Mouse (Mus musculus) adrenal gland, postnatal 14 days (tissue): ENCODE measurements around the gene Pth2. TPM values are rescaled to one million over a fixed set of nuclear protein-coding genes. Genes with fewer than 3 reads are reported as not detected.
"Not testable (repeated sequence)": the region's sequence is repeated elsewhere in the genome, so short reads cannot be mapped to it uniquely, and the experiment has no call there.

ENCODE experiments used
- DNase-seq: peaks from one replicate; pipeline ENCODE4 v3.0.0; 2021; ENCODE audit warnings: mixed read lengths
- total RNA-seq: library from RNA; stranded (reverse); gene quantifications from 2 replicates; pipeline ENCODE4 v1.2.3, GENCODE M21; 2021

The Pth2 gene
- total RNA-seq, 1 experiment from 2014 or later = not detected

DNA sequence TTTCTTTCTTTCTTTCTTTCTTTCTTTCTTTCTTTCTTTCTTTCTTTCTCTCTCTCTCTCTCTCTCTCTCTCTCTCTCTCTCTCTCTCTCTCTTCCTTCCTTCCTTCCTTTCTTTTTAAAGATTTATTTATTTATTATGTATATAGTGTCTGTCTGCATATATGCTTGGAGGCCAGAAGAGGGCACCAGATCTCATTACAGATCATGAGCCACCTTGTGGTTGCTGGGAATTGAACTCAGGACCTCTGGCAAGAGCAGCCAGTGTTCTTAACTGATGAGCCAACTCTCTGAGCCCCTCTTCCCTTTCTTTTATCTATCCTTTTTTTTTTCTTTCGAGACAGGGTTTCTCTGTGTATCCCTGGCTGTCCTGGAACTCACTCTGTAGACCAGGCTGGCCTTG lies 7.0 kb upstream of the Pth2 start:
- not testable (repeated sequence) for DNase-seq

DNA sequence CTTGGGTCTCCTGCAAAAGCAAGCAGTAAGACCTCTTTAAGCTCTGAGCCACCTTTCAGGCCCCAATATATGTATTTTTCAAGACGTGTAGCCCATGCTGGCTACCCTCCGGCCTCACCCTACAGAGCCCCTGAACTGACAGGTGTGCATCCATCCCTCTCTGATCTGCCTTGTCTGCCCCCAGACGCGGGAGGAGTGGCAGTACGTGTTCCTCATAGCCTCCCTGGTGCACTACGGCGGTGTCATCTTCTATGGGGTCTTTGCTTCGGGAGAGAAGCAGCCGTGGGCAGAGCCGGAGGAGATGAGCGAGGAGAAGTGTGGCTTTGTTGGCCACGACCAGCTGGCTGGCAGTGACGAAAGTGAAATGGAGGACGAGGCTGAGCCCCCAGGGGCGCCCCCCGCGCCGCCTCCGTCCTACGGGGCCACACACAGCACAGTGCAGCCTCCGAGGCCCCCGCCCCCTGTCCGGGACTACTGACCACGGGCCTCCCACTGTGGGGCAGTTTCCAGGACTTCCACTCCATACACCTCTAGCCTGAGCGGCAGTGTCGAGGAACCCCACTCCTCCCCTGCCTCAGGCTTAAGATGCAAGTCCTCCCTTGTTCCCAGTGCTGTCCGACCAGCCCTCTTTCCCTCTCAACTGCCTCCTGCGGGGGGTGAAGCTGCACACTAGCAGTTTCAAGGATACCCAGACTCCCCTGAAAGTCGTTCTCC lies 6.1 kb upstream of the Pth2 start:
- DNase-seq = no peak

DNA sequence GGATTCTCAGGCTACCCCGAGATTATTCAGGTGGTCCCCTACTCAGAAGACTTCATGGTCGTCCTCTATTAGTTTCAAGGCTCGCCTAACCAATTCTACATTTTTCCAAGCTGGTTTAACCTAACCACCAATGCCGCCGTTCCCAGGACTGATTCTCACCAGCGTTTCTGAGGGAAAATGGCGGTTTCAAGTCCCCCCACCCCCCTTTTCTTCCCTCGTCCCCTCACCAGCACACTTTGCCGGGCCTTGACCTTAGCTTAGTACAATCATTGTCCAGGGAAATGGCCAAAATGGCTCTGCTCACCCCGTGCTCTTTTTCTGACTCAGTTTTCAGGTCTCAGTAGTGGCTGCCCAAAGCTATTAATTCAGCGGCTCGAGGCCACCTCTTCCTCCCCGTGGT lies 5.4 kb upstream of the Pth2 start:
- DNase-seq = no peak

DNA sequence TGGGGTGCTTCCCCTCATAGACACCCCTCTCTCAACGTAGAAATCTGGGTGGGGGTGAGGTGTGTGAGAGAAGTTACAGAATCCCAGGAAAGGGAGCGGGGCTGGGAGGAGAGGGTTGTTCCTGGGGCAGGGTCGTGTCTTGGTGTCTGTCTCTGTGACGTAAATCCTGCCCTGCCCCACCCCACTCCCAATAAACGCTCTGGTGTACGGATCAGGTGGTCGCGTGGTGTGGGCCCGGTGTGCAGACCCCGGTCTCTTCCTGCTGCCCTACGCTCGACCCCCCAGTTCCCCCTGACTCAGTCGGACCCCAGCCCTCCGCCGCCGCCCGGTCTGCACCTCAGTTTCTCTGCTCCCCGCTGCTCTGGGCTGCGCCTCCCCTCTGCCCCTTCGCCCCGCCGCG lies 4.9 kb upstream of the Pth2 start:
- DNase-seq = no peak

DNA sequence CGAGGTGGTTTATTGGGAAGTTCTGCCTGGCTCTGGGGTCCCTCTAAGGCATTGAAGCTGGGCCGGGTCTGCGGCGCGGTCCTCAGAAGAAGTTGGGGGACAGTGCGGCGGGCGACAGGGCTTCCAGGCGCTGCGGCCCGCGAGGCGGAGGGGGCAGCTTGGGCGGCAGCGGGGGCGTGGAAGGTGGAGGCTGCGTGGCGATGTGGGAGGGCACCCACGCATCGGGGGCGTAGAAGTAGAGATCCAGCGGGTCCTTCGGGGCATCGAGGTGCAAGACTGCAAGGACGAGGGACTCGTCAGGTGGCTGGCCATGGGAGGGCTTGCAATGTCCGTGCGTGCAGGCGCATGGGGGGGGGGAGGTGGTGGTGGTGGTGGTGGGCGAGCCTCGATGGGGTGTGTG lies 4.4 kb upstream of the Pth2 start:
- DNase-seq = no peak

DNA sequence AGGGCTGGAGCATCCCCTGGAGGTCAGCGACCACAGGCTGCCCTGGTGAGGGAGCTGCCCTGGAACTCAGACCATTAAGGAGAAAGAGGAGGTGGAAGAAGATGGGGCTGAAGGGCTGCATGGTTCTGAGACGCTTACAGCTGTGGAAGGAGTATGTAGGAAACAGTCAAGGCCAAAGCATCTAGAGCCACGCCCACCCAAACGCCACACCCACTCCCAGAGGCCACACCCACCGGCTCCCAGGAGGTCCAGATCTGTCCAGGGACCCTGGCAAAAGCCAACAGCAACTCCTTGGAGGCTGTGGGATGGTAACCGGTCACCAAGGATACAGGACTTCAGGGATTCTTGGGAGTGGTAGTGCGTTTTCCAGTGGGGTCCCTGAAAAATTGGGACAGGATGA lies 2.2 kb upstream of the Pth2 start:
- DNase-seq = no peak

DNA sequence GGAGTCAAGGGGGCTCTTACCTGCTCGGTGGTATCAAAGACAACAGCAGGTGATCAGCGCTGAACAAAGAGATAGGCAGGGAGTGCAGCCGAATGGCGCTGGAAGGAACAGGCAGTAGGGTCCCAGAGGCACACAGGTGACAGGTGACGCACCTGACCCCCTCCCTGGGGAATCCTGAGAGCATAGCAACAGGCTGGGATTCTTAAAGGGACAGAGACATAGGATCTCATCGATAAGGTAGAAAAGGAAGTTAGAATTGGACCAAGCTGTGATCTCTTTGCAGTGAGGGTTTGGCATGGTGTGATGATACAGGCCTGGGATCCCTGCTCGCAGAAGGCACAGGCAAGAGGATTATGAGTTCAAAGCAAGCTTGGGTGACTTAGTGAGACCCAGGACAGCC lies 1.3 kb upstream of the Pth2 start, which contains the start of gene Gfy:
Gene Gfy (minus strand): TSS at position 101 of the 400 bp plus-strand sequence.
- no peak for DNase-seq

DNA sequence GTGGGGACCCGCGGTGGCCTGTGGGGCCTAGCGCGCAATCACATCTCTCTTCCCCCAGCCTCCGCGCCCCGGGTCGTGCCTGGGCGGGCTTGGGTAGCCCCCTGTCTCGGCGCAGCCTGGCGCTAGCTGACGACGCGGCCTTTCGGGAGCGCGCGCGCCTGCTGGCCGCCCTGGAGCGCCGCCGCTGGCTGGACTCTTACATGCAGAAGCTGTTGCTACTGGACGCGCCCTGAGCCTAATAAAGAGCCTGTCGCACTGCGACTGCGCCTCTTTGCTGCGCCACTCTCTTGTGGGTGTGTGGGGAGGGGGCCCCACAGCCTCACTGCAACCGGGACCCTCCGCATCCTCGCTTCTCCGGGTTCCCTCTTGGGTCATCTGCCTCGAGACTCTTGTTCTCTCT lies 745 bp downstream of the Pth2 start:
- peak; percentile 60 for DNase-seq

DNA sequence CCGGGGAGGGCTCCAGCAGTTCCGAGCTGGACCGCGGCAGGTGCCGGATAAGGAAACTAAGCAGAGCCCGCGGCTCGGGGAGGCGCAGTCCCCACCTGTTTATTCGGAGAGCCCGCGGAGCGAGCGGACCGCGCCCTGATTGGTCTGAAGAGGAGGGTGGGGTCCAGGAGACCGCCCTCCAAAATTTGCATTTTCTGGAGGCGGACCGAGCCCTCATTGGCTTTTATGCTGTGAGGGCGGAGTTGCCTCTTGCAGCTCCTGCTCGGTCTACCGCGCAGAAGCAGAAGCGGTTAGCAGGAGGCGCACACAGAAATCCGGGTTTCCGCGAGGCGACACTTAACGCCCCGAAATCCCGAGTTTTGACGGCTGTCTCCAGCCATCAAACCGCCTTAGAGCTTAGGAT lies 1.4 kb downstream of the Pth2 start:
- DNase-seq = peak; percentile 95

DNA sequence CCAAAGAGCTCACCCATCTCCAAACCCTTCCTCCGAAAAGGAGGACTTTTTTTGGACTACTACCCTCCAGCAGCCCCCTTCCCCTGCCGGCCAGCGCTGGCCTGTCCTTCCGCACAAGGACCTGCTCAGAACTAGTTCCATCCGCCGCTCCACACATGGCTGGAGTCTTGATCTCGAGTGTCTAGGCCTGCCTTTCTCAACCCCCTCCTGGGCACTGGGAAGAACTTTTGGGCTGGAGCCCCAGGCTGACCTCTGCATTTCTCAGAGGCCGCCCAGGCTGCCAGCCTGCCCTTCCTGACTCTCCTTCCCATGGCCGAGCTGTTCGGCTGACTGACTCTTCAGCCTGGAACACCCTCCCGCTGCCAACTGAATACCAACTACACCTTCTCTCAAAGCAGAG lies 1.8 kb downstream of the Pth2 start:
- peak; percentile 28 for DNase-seq

DNA sequence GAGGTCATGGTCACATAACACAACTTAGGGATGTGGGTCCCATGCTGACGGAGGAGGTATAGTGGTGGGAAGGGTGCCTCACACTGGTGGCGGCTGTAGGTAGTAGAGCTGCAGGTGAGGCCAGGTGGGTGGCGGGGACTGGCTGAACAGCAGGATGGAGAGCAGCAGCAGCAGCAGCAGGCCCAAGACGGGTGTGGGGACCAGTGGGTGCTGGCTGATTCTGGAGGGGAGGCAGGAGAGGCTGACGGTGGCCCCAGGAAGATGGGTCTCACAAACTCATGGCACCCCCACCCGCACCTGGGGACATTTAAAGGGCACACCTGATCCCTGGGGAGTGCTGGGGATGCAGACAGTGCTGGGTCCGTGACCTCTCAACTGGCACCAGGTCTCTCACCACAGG lies 2.9 kb downstream of the Pth2 start:
- DNase-seq = no peak

DNA sequence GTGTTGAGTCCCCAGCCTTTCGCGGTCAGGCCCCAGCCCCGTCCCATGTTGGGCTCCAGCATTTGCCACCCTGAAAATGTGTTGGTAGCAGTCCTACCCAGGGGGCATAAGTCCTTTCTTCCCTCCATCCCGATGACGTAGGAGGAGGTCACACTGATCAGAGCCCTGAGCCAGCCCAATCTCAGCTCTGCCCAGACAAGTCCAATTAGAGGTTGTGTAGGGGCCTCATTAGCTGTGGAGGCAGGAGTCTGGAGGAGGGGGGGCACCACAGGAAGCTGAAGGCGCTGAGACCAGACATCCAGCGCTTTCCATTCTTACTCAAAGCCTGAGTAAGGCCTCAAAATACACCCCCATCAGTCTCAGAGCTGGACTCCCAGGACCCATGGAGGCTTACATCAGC lies 5.1 kb downstream of the Pth2 start:
- no peak for DNase-seq

DNA sequence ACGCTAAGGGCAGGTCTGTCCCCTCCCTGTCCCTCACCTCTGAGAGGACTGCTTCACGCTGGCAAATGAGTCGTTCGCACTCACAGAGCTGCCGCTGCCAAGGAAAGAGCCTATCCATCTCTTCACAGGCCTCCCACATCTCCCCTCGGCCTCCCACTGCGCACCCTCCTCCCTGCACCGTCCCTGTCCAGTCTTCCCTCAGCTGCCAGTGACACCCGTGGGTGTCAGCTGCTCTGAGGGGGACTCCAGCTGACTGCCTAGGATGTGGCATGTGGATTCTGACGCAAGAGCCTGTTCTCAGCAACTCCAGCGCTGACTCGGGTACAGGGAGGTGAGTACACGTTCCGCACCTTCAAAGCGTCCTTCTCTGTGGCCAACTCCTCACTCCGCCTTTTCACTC lies 8.8 kb downstream of the Pth2 start:
- no peak for DNase-seq

DNA sequence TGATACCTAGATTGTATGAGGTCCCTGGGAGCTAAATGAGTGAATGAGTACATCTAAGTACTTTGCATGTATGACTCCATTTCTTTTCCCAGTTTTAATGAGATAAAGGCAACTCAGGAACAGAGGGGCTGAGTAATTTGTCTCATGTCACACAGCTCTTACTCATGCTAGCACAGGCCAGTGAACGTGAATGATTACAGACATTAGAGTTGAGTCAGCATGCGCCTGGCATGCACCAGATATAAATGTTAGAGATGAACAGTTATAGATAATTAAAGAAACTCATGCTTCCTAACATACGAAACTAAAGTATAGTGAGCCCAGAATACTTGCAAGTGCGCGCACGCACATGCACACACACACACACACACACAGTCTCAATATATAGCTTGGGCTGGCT lies 9.4 kb downstream of the Pth2 start:
- DNase-seq = no peak

DNA sequence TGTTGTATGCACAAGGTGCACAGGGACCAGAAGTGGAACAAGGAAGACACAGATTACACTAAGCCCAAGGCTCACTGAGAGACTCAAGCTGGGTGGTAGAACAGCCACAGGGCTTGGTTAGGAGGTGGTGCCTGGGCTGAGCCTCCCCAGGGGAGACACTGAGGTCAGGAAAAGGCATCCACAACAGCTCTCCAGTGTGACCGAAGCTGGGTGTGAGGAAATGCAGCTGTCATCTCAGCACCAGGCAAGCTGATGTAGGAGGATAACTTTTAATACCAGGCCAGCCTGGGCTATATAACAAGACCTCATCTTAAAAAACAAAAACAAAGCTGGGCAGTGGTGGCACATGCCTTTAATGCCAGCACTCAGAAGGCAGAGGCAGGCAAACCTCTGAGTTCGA lies 10.4 kb downstream of the Pth2 start:
- DNase-seq = no peak

DNA sequence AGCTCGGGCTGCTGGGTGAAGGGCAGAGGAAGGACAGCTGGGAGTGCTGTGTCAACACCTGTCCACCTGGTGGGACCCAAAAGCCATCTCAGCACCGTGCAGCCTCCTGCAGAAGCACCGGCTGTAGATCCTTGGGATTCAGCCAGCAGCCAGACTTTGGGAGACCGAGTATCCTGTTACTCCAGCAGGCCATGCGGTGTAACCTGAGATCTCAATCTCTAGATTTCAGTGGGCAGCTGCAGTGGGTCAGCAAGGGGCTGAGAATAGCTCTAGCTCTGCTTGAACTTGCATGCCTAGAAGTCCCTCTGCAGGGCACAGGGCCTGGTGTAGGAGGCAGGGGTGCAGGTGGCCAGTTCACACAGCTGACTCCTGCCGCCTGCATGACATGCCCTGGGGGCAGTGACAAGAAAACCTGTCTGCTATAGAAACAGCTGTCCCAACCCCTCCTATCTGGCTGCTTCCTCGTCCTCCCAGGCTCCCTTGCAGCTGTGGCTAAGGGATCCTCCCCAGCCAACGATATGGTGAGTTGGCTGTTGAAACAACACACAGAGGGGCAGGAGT lies 11.1 kb downstream of the Pth2 start:
- DNase-seq = no peak

DNA sequence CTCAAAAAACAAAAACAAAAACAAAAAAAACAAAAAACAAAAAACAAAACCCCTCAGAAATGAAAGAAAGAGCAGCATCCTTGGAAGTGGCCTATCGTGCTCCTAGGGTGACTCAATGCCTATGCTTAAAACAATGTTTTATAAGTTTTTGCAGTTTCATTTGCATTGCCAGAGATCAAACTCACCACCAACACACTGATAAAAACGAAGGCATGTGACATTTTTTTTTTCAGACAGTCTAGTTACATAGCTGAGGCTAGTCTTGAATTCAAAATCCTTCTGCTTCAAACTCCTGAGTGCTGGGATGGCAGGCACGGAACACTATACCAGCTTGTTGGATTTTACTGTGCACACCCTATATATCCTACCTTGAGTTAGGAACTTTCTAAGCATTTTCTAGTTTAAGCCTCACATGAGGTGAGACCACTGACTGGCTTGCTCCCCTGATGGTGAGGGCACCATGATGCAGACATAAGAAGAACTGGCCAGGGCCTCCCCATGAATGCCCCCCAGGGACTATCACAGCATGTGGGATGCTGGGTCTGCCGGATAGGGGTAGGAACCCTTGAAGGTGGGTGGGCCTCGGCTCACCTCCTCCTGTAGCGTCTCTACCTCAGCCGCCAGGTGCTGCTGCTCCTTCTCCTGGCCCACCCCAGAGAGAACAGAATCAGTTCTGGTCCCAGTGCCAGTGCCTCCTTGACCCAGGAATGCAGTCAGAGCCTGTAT lies 12.0 kb downstream of the Pth2 start:
- no peak for DNase-seq

DNA sequence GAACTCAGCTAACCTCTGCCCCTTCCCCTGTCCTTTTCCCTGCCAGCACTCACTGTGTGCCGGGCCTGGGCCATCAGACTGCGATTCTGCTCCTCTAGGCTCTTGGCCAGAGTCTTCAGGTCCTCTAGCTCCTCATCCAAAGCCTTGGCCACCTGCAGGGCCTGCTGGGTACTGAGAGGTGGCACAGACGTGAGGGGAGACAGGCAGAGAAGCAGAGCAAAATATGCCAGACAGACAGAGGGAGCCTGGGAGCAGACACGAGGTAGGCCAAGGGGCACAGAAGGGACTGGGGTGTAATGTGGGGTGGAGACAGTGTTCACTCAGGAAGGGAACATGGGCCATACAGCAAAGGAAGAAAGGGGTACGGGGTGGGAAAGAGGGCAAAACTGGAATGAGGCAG lies 12.6 kb downstream of the Pth2 start:
- DNase-seq = no peak

DNA sequence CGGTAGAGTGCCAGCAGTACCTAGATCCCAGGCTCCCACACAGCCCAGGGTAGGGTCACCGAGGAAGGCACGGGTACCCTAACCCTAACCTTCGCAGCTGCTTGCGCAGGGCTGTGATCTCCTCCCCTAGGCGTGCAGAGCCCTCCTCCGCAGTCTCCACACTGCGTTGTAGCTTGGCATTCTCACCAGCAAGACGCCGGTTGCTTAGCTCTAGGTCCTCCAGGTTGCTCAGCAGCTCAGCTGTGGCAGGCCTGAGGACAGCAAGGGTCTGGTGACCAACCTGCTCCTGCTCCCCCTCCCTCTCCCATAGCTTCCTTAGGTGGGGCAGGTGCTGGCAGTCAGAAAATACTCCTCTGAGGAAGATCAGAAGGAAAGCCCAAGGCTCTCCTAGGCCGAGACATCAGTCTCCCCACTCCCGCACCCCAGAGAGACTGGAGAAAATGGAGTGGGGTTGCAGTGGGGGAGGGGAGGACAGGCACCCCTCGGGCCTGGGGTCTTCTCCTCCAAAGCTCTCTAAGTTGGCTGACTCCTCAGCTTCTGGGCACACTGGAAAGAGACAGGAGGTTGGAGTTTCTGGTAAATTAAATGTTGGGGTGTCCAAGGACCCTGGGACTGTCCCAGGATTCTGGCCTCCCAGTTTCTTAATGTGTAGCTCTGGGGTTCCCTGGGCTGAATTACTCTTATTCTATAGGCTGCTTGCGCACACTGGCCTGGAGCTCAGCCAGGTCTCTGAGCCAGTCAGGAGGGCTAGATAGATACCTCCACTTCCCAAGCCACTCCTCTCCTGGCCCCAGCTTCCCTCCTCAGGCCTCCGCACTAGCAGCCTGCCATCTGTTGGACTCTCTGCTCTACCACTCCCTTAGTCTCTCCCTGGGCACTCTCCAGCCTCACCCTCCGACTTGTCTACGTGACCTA lies 13.3 kb downstream of the Pth2 start:
- no peak for DNase-seq

DNA sequence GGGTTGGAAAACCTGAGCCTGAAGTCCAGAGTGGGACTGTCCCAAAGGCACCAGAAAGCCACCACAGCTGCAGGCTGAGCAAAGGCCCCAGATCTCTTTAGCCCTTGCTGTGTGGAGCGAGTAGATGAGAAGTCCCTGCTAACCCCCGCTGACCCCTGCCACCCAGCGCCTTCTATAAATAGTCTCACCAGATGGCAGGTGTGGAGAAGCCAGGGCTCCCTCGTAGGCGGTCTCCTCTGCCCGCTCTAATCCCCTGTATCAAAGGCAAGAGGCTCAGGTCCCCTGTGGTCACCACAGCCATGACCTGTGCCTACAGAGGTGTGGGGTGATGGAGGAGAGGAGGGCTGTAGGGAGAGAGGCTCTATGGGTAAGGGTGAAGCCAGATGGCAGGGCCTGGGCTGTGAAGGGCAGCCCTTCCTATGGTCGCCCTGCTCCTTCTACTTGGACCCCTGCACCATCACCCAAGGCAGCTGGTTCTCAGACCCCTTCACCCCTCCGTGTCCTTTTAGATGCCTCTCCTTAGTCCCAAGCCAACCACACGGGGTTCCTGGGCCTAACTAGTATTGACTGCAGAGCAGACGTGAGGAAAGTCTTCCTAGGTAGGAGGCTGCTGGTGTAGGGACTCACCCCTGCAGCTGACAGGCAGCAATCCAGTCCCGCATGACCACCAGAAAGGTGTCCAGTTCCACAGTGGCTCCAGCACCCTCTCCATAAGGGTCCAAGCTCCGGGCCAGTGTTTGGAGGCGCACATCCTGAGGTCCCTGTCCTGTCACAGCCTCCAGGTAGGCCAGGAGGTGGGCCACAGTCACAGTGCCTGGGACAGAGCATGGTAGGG lies 14.8 kb downstream of the Pth2 start:
- DNase-seq = no peak

DNA sequence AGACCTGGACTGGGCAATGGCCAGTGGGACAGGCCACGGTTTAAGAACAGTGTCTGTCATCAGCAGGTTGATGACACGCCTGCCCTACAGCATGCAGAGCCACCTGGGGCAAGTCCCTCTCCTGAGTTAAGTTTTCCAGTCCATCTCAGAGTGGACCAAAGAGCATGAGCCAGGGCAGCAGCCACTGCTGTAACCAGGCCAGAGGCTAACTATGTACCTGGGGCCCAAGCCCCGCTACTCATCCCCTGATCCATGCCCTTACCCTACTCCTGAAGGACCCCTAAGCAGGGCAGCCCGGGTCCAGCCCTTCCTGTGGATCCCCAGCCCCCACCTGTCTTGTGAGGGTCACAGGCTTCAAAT lies 15.4 kb downstream of the Pth2 start:
- no peak for DNase-seq

DNA sequence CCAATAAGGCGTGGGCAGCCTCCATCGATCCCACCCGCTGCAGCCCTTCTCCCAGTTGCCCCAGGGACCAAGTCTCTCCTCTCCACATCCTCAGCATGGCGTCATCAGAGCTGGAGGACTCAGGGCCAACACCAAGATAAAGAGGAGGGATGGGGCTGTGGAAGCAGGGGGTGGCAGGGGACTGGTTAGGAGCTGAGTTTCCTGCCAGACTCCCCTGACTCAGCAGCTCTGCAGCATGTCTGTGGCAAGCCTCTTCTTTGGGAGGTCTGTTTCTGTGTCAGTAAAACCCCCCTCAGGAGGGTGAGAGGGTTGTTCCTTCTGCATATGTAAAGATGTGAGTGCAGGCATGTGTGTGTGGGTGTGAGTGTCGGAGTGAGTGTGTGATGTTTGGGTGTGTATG lies 16.2 kb downstream of the Pth2 start:
- no peak for DNase-seq
